In the genomic region with DNA sequence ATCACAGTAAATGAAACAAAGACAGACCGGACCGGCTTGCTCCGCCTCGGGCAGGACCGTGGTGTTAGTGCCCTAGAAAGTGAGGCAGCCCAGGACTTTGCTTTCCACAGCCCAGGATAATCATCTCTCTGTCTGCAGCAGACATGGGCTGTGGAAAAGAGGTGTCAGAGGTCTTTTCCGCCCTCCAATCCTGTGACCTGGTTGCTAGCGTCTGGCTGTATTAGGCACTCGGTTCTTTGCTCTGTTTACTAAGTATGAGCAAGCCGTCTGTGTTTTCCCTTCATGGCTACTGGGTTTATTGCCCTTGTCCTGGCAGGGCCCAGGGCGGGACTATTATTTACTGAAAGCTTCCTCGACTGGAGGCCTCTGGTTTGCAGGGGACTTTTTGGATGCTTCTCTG, we compare ENCODE assay signal across 8 mouse cellular contexts.
DNase-seq lines count a peak whose midpoint lies in the region; ATAC-seq lines count a peak whose summit lies in the region.

No protein-coding gene starts in this region.

- ATAC-seq in forebrain, embryonic 15.5 days (replicated peaks), result no peak
- no peak for ATAC-seq in erythroblast, adult 5-6 weeks (replicated peaks; ENCODE audit: low FRiP score, poor library complexity, severe bottlenecking)

- no peak overlapping the region for H3K4me3 ChIP-seq in embryonic facial prominence, embryonic 10.5 days
- no peak overlapping the region for H3K4me3 ChIP-seq in forebrain, embryonic 15.5 days

- no peaks in the 10 kb centered on the region for H3K27me3 ChIP-seq in embryonic facial prominence, embryonic 10.5 days (replicated peaks; ENCODE audit: low read depth, poor library complexity, severe bottlenecking)
- H3K27me3 ChIP-seq in forebrain, embryonic 15.5 days, result no peaks in the 10 kb centered on the region

- H3K9me3 ChIP-seq in embryonic facial prominence, embryonic 10.5 days, result no peaks in the 10 kb centered on the region
- H3K9me3 ChIP-seq in forebrain, embryonic 15.5 days, result no peaks in the 10 kb centered on the region

- DNase-seq in gastrocnemius, postnatal 36 days, result peak; percentile 35 to 39
- no peak for DNase-seq in gastrocnemius, postnatal 4 days (ENCODE audit: low spot score in 2 of 2)
- DNase-seq in embryonic facial prominence, embryonic 10.5 days (ENCODE audit: low spot score), result peak; percentile 30
- peak; percentile 73 for DNase-seq in kidney, adult 9 months
- peak; percentile 49 for DNase-seq in lung, postnatal 14 days
- no peak for DNase-seq in spleen, postnatal 36 days (ENCODE audit: low spot score in 2 of 2)

- no peak overlapping the region for H3K9ac ChIP-seq in forebrain, embryonic 15.5 days (replicated peaks)

- no peaks in the 10 kb centered on the region for H3K36me3 ChIP-seq in embryonic facial prominence, embryonic 10.5 days (replicated peaks)
- H3K36me3 ChIP-seq in forebrain, embryonic 15.5 days, result no peaks in the 10 kb centered on the region

- WGBS in embryonic facial prominence, embryonic 10.5 days, result 47% methylated on average over 11 of the region's 11 CpGs
- 69% methylated on average over 11 of the region's 11 CpGs for WGBS in forebrain, embryonic 15.5 days

- no peak overlapping the region for H3K4me2 ChIP-seq in forebrain, embryonic 15.5 days (replicated peaks)

- H3K27ac ChIP-seq in embryonic facial prominence, embryonic 10.5 days (replicated peaks), result peak overlapping the region; percentile 69
- H3K27ac ChIP-seq in forebrain, embryonic 15.5 days (replicated peaks), result no peak overlapping the region

- H3K4me1 ChIP-seq in embryonic facial prominence, embryonic 10.5 days, result peaks cover 8% of the 10 kb centered on the region
- H3K4me1 ChIP-seq in forebrain, embryonic 15.5 days, result no peaks in the 10 kb centered on the region

- intact Hi-C loops in gastrocnemius, postnatal 36 days (cut with DNase I), result no loop called here

Comparison
In these comparisons a context has a peak if more than half of its experiments do, and no peak if none do; other contexts are left out.
1. DNase-seq: peak in gastrocnemius, postnatal 36 days (2 of 2), embryonic facial prominence, embryonic 10.5 days (single experiment), kidney, adult 9 months (single experiment) and lung, postnatal 14 days (single experiment); none in gastrocnemius, postnatal 4 days (0 of 2) and spleen, postnatal 36 days (0 of 2).